25 mouse cellular contexts compared by ENCODE assay signal in the genomic region with DNA sequence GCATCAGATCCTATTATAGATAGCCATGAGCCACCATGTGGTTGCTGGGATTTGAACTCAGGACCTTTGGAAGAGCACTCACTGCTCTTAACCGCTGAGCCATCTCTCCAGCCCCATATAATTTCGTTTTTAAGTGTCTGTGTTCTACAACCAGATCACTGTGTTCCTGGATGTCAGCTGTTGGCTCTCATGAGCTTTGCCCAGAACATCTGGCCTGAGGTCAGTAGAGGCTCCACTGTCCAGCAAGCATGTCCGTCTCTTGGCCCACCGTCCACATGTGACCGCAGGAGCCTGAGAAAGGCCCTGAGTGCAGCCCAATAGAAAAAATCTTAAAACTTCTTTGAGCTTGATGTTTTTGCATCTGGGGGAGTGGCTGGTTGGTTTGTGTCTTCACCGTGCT. TPM values are rescaled to one million over a fixed set of nuclear protein-coding genes. Genes with fewer than 3 reads are reported as not detected.
DNase-seq lines count a peak whose midpoint lies in the region; ATAC-seq and TF ChIP-seq lines count a peak whose summit lies in the region.
"Had no signal": no experiment of that assay in that cellular context is flagged by ENCODE, and none has a peak within 500 bp of the region (broad histone marks: within the 10 kb centered on the region; RNA-seq: fewer than 3 reads in every experiment).

No protein-coding gene starts in this region.

- peaks cover 4% of the 10 kb centered on the region; the same call in 1 of the 2 replicates for H3K4me1 ChIP-seq in heart, embryonic 10.5 days
- peaks cover 15% of the 10 kb centered on the region; the same call in 1 of the 2 replicates for H3K4me1 ChIP-seq in kidney, embryonic 15.5 days
- peaks cover 5% of the 10 kb centered on the region; the same call in 1 of the 2 replicates for H3K4me1 ChIP-seq in spleen, adult 2 months (ENCODE audit: control insufficient read depth, insufficient read depth, insufficient read length)

- ATAC-seq in kidney, embryonic 15.5 days (replicated peaks; ENCODE audit: low FRiP score): no peak
- ATAC-seq: CD4-positive, CD25-positive, alpha-beta regulatory T cell, adult 4 months; forebrain, embryonic 15.5 days; intestine, postnatal 0 days had no signal

- H3K4me2 ChIP-seq in kidney, embryonic 15.5 days: no peak overlapping the region
- H3K4me2 ChIP-seq: forebrain, embryonic 15.5 days; heart, embryonic 15.5 days; liver, embryonic 13.5 days; lung, embryonic 14.5 days; midbrain, embryonic 13.5 days had no signal

- no peaks in the 10 kb centered on the region for H3K9me3 ChIP-seq in heart, embryonic 10.5 days
- no peaks in the 10 kb centered on the region for H3K9me3 ChIP-seq in kidney, embryonic 15.5 days (replicated peaks)
- H3K9me3 ChIP-seq: forebrain, embryonic 15.5 days; heart, embryonic 15.5 days; liver, embryonic 13.5 days; midbrain, embryonic 13.5 days had no signal

- WGBS in heart, embryonic 10.5 days: 87% methylated on average over 6 of the region's 6 CpGs
- 62% methylated on average over 6 of the region's 6 CpGs for WGBS in kidney, embryonic 15.5 days
- 78% methylated on average over 6 of the region's 6 CpGs for WGBS in spleen, adult 2 months

- H3K27ac ChIP-seq in heart, embryonic 10.5 days: no peak overlapping the region
- no peak overlapping the region for H3K27ac ChIP-seq in kidney, embryonic 15.5 days
- H3K27ac ChIP-seq in spleen, adult 2 months (ENCODE audit: insufficient read depth, low read length): peak overlapping the region; percentile 47; the same call in 1 of the 2 replicates
- H3K27ac ChIP-seq: forebrain, embryonic 15.5 days; heart, embryonic 15.5 days; left cerebral cortex, adult 2 months; midbrain, embryonic 13.5 days had no signal

- no peak overlapping the region for H3K9ac ChIP-seq in kidney, embryonic 15.5 days
- H3K9ac ChIP-seq: forebrain, embryonic 15.5 days; heart, embryonic 15.5 days; liver, embryonic 13.5 days; lung, embryonic 14.5 days; midbrain, embryonic 13.5 days had no signal

- peaks cover 20% of the 10 kb centered on the region for H3K36me3 ChIP-seq in heart, embryonic 10.5 days
- H3K36me3 ChIP-seq in kidney, embryonic 15.5 days: peaks cover 21% of the 10 kb centered on the region
- H3K36me3 ChIP-seq in spleen, adult 2 months (ENCODE audit: control insufficient read depth, insufficient read depth, low read length): peaks cover 3% of the 10 kb centered on the region; the same call in 1 of the 2 replicates

- no peak overlapping the region for H3K4me3 ChIP-seq in heart, embryonic 10.5 days
- no peak overlapping the region for H3K4me3 ChIP-seq in kidney, embryonic 15.5 days (replicated peaks)
- no peak overlapping the region for H3K4me3 ChIP-seq in spleen, adult 2 months (ENCODE audit: extremely low read depth, insufficient read depth, insufficient read length)
- H3K4me3 ChIP-seq: forebrain, embryonic 15.5 days; heart, embryonic 15.5 days; left cerebral cortex, adult 2 months; liver, embryonic 13.5 days; midbrain, embryonic 13.5 days had no signal

- DNase-seq in heart, adult 11 months: peak; percentile 98
- no peak for DNase-seq in heart, embryonic 10.5 days (ENCODE audit: low spot score)
- DNase-seq in kidney, adult 9 months: peak; percentile 66
- no peak for DNase-seq in spleen, adult 2 months (ENCODE audit: low read depth in 1 of 2, low spot score in 2 of 2)
- DNase-seq in spleen, postnatal 36 days (ENCODE audit: low spot score in 2 of 2): no peak
- DNase-seq in skeletal muscle tissue, adult 2 months (ENCODE audit: low read depth, low spot score): peak; percentile 83
- DNase-seq in layer of hippocampus, postnatal 25 days (ENCODE audit: extremely low spot score in 1 of 2, low spot score in 1 of 2): no peak
- DNase-seq: adrenal gland, postnatal 25 days; cerebellum, adult 9-10 months; layer of hippocampus, adult 9-11 months; liver, embryonic 13.5 days; lung, embryonic 14.5 days; thymus, postnatal 25 days had no signal

- H3K27me3 ChIP-seq in heart, embryonic 10.5 days (ENCODE audit: insufficient read depth, poor library complexity, severe bottlenecking): no peaks in the 10 kb centered on the region
- no peaks in the 10 kb centered on the region for H3K27me3 ChIP-seq in kidney, embryonic 15.5 days
- H3K27me3 ChIP-seq in spleen, adult 2 months (ENCODE audit: control insufficient read depth, insufficient read depth, low read length): no peaks in the 10 kb centered on the region
- H3K27me3 ChIP-seq: forebrain, embryonic 15.5 days; heart, embryonic 15.5 days; liver, embryonic 13.5 days; megakaryocyte, embryonic 14.5 days; midbrain, embryonic 13.5 days had no signal

- no peak for TF ChIP-seq POLR2A in spleen, adult 2 months (IDR thresholded peaks at IDR 0.05; ENCODE audit: low read depth, low read length)

- no peak for TF ChIP-seq CTCF in spleen, adult 2 months (IDR thresholded peaks at IDR 0.05; ENCODE audit: extremely low read depth, insufficient read depth, insufficient read length, insufficient replicate concordance)

RNA-seq across cellular contexts. Expression of gene Mrln, which starts 7.8 kb away (rescaled TPM):
- polyA plus RNA-seq in heart, embryonic 10.5 days (2016; fragmentation: Nextera tagmentation; extraction: Ambion mirVana): 0.63 and 1.2 TPM in 2 replicates
- 7.2 and 8.0 TPM in 2 replicates for polyA plus RNA-seq in kidney, embryonic 15.5 days (2015; fragmentation: Nextera tagmentation; extraction: Ambion mirVana)
- not detected in 2 replicates for polyA plus RNA-seq in spleen, adult 2 months (2012; rRNA removed)
- total RNA-seq in layer of hippocampus, postnatal 25 days (2021): not detected
- total RNA-seq: adrenal gland, postnatal 25 days; ES-E14; left cerebral cortex, adult 2 months; left cerebral cortex, postnatal 36 days; monocyte, adult 5-6 weeks had no signal
- polyA plus RNA-seq: CD4-positive, CD25-positive, alpha-beta regulatory T cell, adult 4 months; intestine, postnatal 0 days; lung, embryonic 14.5 days; midbrain, embryonic 13.5 days had no signal

RNA-seq across cellular contexts. Expression of gene Slc16a9, which starts 48.2 kb away (rescaled TPM):
- 0.91 and 1.6 TPM in 2 replicates for polyA plus RNA-seq in heart, embryonic 10.5 days (2016; fragmentation: Nextera tagmentation; extraction: Ambion mirVana)
- polyA plus RNA-seq in kidney, embryonic 15.5 days (2015; fragmentation: Nextera tagmentation; extraction: Ambion mirVana): 3.8 and 4.8 TPM in 2 replicates
- polyA plus RNA-seq in spleen, adult 2 months (2012; rRNA removed): 6.4 and 6.8 TPM in 2 replicates
- total RNA-seq in layer of hippocampus, postnatal 25 days (2021): 1 to 10 TPM; 2.2 to 2.8 TPM
- total RNA-seq: monocyte, adult 5-6 weeks; neutrophil, adult 5-6 weeks had no signal
- polyA plus RNA-seq: CD4-positive, CD25-positive, alpha-beta regulatory T cell, adult 4 months had no signal

Comparison
In these comparisons a context has a peak if more than half of its experiments do, and no peak if none do; other contexts are left out.
1. DNase-seq: peak in heart, adult 11 months (single experiment), kidney, adult 9 months (single experiment) and skeletal muscle tissue, adult 2 months (single experiment); none in heart, embryonic 10.5 days (single experiment), spleen, adult 2 months (0 of 2), spleen, postnatal 36 days (0 of 2) and layer of hippocampus, postnatal 25 days (0 of 2).